Comparison of ENCODE assay signal across 18 mouse cellular contexts in the genomic region with DNA sequence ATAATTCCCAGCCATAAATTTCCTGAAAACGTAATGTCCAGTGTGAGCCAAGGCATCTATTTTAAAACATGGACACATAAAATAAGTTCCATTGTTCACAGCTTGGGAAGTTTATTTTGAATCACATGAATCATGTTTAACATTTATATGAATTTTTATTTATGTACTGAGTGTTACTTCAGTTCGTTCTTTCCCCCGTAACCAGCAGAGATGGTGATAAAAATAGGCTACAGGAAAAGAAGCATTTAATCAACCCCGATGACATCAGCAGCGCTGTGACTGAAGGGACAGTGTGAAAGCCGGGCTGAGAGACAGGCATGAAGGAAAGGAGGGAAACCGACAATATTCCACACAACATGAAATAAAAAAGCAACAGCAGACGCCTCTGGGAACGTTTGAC. TPM values are rescaled to one million over a fixed set of nuclear protein-coding genes. Genes with fewer than 3 reads are reported as not detected.
DNase-seq lines count a peak whose midpoint lies in the region; ATAC-seq and TF ChIP-seq lines count a peak whose summit lies in the region.
"Had no signal": no experiment of that assay in that cellular context is flagged by ENCODE, and none has a peak within 500 bp of the region (broad histone marks: within the 10 kb centered on the region; RNA-seq: fewer than 3 reads in every experiment).

No protein-coding gene starts in this region.

- no peaks in the 10 kb centered on the region for H3K27me3 ChIP-seq in heart, embryonic 13.5 days (replicated peaks)
- H3K27me3 ChIP-seq in kidney, embryonic 15.5 days: no peaks in the 10 kb centered on the region
- H3K27me3 ChIP-seq in kidney, embryonic 14.5 days (ENCODE audit: control insufficient read depth, insufficient read depth, low read length): no peaks in the 10 kb centered on the region
- no peaks in the 10 kb centered on the region for H3K27me3 ChIP-seq in lung, embryonic 14.5 days (ENCODE audit: insufficient read depth, low read length)
- H3K27me3 ChIP-seq: embryonic facial prominence, embryonic 12.5 days; forebrain, embryonic 13.5 days had no signal

- intact Hi-C loops in heart, postnatal 14 days (cut with DNase I): no loop called here

- no peak overlapping the region for H3K27ac ChIP-seq in heart, embryonic 13.5 days (replicated peaks)
- H3K27ac ChIP-seq in kidney, embryonic 15.5 days: no peak overlapping the region
- H3K27ac ChIP-seq in kidney, embryonic 14.5 days (ENCODE audit: low read depth, low read length): no peak overlapping the region
- H3K27ac ChIP-seq in lung, embryonic 14.5 days (ENCODE audit: low read depth): no peak overlapping the region
- H3K27ac ChIP-seq: embryonic facial prominence, embryonic 12.5 days; forebrain, embryonic 13.5 days; limb, embryonic 10.5 days had no signal

- no peak for ATAC-seq in heart, embryonic 13.5 days (ENCODE audit: extremely low read depth, insufficient number of reproducible peaks, low FRiP score, low TSS enrichment)
- ATAC-seq in kidney, embryonic 15.5 days (replicated peaks; ENCODE audit: low FRiP score): peak; percentile 69; the same call in 1 of the 2 replicates
- no peak for ATAC-seq in kidney, embryonic 14.5 days (ENCODE audit: low FRiP score, low TSS enrichment)
- no peak for ATAC-seq in lung, embryonic 14.5 days (ENCODE audit: insufficient read depth)
- ATAC-seq: forebrain, embryonic 13.5 days; liver, postnatal 0 days had no signal

- peak overlapping the region; percentile 51 for H3K4me2 ChIP-seq in heart, embryonic 13.5 days
- H3K4me2 ChIP-seq in kidney, embryonic 15.5 days: no peak overlapping the region
- H3K4me2 ChIP-seq in kidney, embryonic 14.5 days (replicated peaks; ENCODE audit: low read depth, low read length): no peak overlapping the region
- H3K4me2 ChIP-seq in lung, embryonic 14.5 days: no peak overlapping the region
- H3K4me2 ChIP-seq: embryonic facial prominence, embryonic 12.5 days; forebrain, embryonic 13.5 days; midbrain, embryonic 11.5 days had no signal

- WGBS in heart, embryonic 13.5 days: 21% methylated on average over 9 of the region's 9 CpGs
- 42% methylated on average over 9 of the region's 9 CpGs for WGBS in kidney, embryonic 15.5 days
- 44% methylated on average over 9 of the region's 9 CpGs for WGBS in kidney, embryonic 14.5 days
- WGBS in lung, embryonic 14.5 days: 38% methylated on average over 9 of the region's 9 CpGs
- 25% methylated on average over 9 of the region's 9 CpGs for WGBS in lung, adult 2 months

- TF ChIP-seq CTCF in lung, embryonic 14.5 days (IDR thresholded peaks at IDR 0.05; ENCODE audit: low read depth): no peak
- no peak for TF ChIP-seq CTCF in lung, adult 2 months (IDR thresholded peaks at IDR 0.05; ENCODE audit: insufficient read depth, low read length)

- no peak for TF ChIP-seq POLR2A in lung, adult 2 months (IDR thresholded peaks at IDR 0.05; ENCODE audit: borderline replicate concordance, extremely low read depth, low read depth, low read length)

- peak overlapping the region; percentile 50; the same call in 1 of the 2 replicates for H3K9ac ChIP-seq in heart, embryonic 13.5 days
- H3K9ac ChIP-seq in kidney, embryonic 15.5 days: no peak overlapping the region
- H3K9ac ChIP-seq in kidney, embryonic 14.5 days (ENCODE audit: low read depth, low read length): no peak overlapping the region
- peak overlapping the region; percentile 6; the same call in 1 of the 2 replicates for H3K9ac ChIP-seq in lung, embryonic 14.5 days
- H3K9ac ChIP-seq: embryonic facial prominence, embryonic 12.5 days; forebrain, embryonic 13.5 days; liver, postnatal 0 days had no signal

- no peak overlapping the region; the same call in 1 of the 2 replicates for H3K4me3 ChIP-seq in heart, embryonic 13.5 days
- no peak overlapping the region for H3K4me3 ChIP-seq in kidney, embryonic 15.5 days (replicated peaks)
- no peak overlapping the region for H3K4me3 ChIP-seq in kidney, embryonic 14.5 days (ENCODE audit: low read length)
- no peak overlapping the region for H3K4me3 ChIP-seq in lung, embryonic 14.5 days (ENCODE audit: low read depth, low read length)
- H3K4me3 ChIP-seq in lung, adult 2 months (replicated peaks; ENCODE audit: extremely low read depth, low read depth, low read length): no peak overlapping the region
- H3K4me3 ChIP-seq: embryonic facial prominence, embryonic 12.5 days; erythroblast, embryonic 14.5 days; forebrain, embryonic 13.5 days; limb, embryonic 10.5 days had no signal

- no peaks in the 10 kb centered on the region for H3K36me3 ChIP-seq in heart, embryonic 13.5 days
- no peaks in the 10 kb centered on the region for H3K36me3 ChIP-seq in kidney, embryonic 15.5 days
- H3K36me3 ChIP-seq in kidney, embryonic 14.5 days (ENCODE audit: control insufficient read depth, insufficient read depth, low read length): no peaks in the 10 kb centered on the region
- H3K36me3 ChIP-seq in lung, embryonic 14.5 days (ENCODE audit: insufficient read depth): no peaks in the 10 kb centered on the region
- H3K36me3 ChIP-seq: embryonic facial prominence, embryonic 12.5 days; limb, embryonic 10.5 days had no signal

- H3K9me3 ChIP-seq in heart, embryonic 13.5 days: no peaks in the 10 kb centered on the region
- no peaks in the 10 kb centered on the region for H3K9me3 ChIP-seq in kidney, embryonic 15.5 days (replicated peaks)
- no peaks in the 10 kb centered on the region for H3K9me3 ChIP-seq in kidney, embryonic 14.5 days (ENCODE audit: control insufficient read depth, low read length)
- no peaks in the 10 kb centered on the region for H3K9me3 ChIP-seq in lung, embryonic 14.5 days (ENCODE audit: low read depth, low read length)
- H3K9me3 ChIP-seq: embryonic facial prominence, embryonic 12.5 days; forebrain, embryonic 13.5 days; limb, embryonic 10.5 days had no signal

- peak; percentile 13 to 47 for DNase-seq in adrenal gland, adult (ENCODE audit: inconsistent age in 2 of 2, low spot score in 1 of 2)
- DNase-seq in adrenal gland, postnatal 14 days: no peak
- no peak for DNase-seq in heart, postnatal 14 days
- DNase-seq in lung, embryonic 14.5 days: peak; percentile 34
- no peak for DNase-seq in lung, adult 2 months
- DNase-seq: cerebellum, adult 9-10 months; gastrocnemius, postnatal 14 days; kidney, adult 11 months; liver, postnatal 0 days; thymus, adult 2 months had no signal

- peaks cover 9% of the 10 kb centered on the region for H3K4me1 ChIP-seq in heart, embryonic 13.5 days
- peaks cover 4% of the 10 kb centered on the region for H3K4me1 ChIP-seq in kidney, embryonic 15.5 days
- H3K4me1 ChIP-seq in kidney, embryonic 14.5 days (ENCODE audit: control insufficient read depth, insufficient read depth, low read length): no peaks in the 10 kb centered on the region
- H3K4me1 ChIP-seq in lung, embryonic 14.5 days (ENCODE audit: insufficient read depth): peaks cover 3% of the 10 kb centered on the region
- no peaks in the 10 kb centered on the region for H3K4me1 ChIP-seq in lung, adult 2 months (ENCODE audit: control insufficient read depth, insufficient read depth, low read length)
- H3K4me1 ChIP-seq: embryonic facial prominence, embryonic 12.5 days; forebrain, embryonic 13.5 days; limb, embryonic 10.5 days had no signal

RNA-seq across cellular contexts. Expression of gene 1190002N15Rik, which starts 46.4 kb away (rescaled TPM):
- 19.8 and 24.6 TPM in 2 replicates for total RNA-seq in adrenal gland, postnatal 14 days (2021)
- polyA plus RNA-seq in heart, embryonic 13.5 days (2015; fragmentation: Nextera tagmentation; extraction: Ambion mirVana): 9.3 and 12.7 TPM in 2 replicates
- total RNA-seq in heart, postnatal 14 days (2021): 10 to 100 TPM; 27.3 to 27.5 TPM
- 8.6 and 12.0 TPM in 2 replicates for polyA plus RNA-seq in kidney, embryonic 15.5 days (2015; fragmentation: Nextera tagmentation; extraction: Ambion mirVana)
- polyA plus RNA-seq in kidney, embryonic 14.5 days (2014; fragmentation: Nextera tagmentation; extraction: Ambion mirVana): 17.8 and 17.9 TPM in 2 replicates
- polyA plus RNA-seq in lung, embryonic 14.5 days (2014; fragmentation: Nextera tagmentation; extraction: Ambion mirVana): 35.5 and 37.6 TPM in 2 replicates
- 52.6 and 60.7 TPM in 2 replicates for polyA plus RNA-seq in lung, adult 2 months (2012; rRNA removed)

Comparison
In these comparisons a context has a peak if more than half of its experiments do, and no peak if none do; other contexts are left out.
1. DNase-seq: peak in adrenal gland, adult (2 of 2) and lung, embryonic 14.5 days (single experiment); none in adrenal gland, postnatal 14 days (single experiment), heart, postnatal 14 days (0 of 2) and lung, adult 2 months (single experiment).
2. H3K9ac ChIP-seq: peak in heart, embryonic 13.5 days (single experiment) and lung, embryonic 14.5 days (single experiment); none in kidney, embryonic 15.5 days (single experiment) and kidney, embryonic 14.5 days (single experiment).